Mouse (Mus musculus) midbrain, embryonic 13.5 days (tissue): Measurements from ENCODE around the gene Ampd3. TPM values are rescaled to one million over a fixed set of nuclear protein-coding genes. Genes with fewer than 3 reads are reported as not detected.

Experiments
- ATAC-seq: fragments of 200-750 bp; cut with Nextera tagmentation; 2 replicates; pipeline ENCODE4 v1.8.0; 2017; ENCODE audit warnings: mild to moderate bottlenecking, moderate TSS enrichment, moderate library complexity
- H3K27ac ChIP-seq: fragments of 300-500 bp; sonication (generic); 2 replicates; pipeline ENCODE4 v1.5.1; 2015; ENCODE audit warnings: inconsistent platforms, mild to moderate bottlenecking, moderate library complexity
- H3K27me3 ChIP-seq: fragments of 300-500 bp; sonication (generic); 2 replicates; pipeline ENCODE4 v1.6.1; 2015; ENCODE audit warnings: mild to moderate bottlenecking, inconsistent platforms
- H3K36me3 ChIP-seq: fragments of 300-500 bp; sonication (generic); 2 replicates; pipeline ENCODE4 v1.6.1; 2015; ENCODE audit warnings: mild to moderate bottlenecking, inconsistent platforms
- H3K4me1 ChIP-seq: fragments of 300-500 bp; sonication (generic); replicated peaks from 2 replicates; pipeline ENCODE4 v1.6.1; 2015; ENCODE audit warnings: inconsistent platforms
- H3K4me2 ChIP-seq: fragments of 300-500 bp; sonication (generic); replicated peaks from 2 replicates; pipeline ENCODE4 v1.6.1; 2015; ENCODE audit warnings: moderate library complexity, mild to moderate bottlenecking, inconsistent platforms
- H3K4me3 ChIP-seq: fragments of 300-500 bp; sonication (generic); replicated peaks from 2 replicates; pipeline ENCODE4 v1.5.1; 2015; ENCODE audit warnings: mild to moderate bottlenecking, inconsistent platforms
- H3K9ac ChIP-seq: fragments of 300-500 bp; sonication (generic); replicated peaks from 2 replicates; pipeline ENCODE4 v1.6.1; 2015; ENCODE audit warnings: mild to moderate bottlenecking, inconsistent platforms
- H3K9me3 ChIP-seq: fragments of 300-500 bp; sonication (generic); 2 replicates; pipeline ENCODE4 v1.6.1; 2016; ENCODE audit warnings: mild to moderate bottlenecking, inconsistent platforms
- WGBS: fragments of 180-500 bp; shearing (Covaris S2); methylation state at CpG from one replicate; pipeline ENCODE4 v1.1.7; 2015; 5-methylcytosine and 5-hydroxymethylcytosine counted together
- polyA plus RNA-seq: library from polyadenylated mRNA; unstranded; fragments of >200 nt; fragmentation: Nextera tagmentation; extraction: Ambion mirVana; gene quantifications from 2 replicates; pipeline ENCODE4 v1.2.1, GENCODE M21; 2015

Gene Ampd3
- polyA plus RNA-seq, 1 experiment from 2014 or later, result 2.9 TPM

DNA sequence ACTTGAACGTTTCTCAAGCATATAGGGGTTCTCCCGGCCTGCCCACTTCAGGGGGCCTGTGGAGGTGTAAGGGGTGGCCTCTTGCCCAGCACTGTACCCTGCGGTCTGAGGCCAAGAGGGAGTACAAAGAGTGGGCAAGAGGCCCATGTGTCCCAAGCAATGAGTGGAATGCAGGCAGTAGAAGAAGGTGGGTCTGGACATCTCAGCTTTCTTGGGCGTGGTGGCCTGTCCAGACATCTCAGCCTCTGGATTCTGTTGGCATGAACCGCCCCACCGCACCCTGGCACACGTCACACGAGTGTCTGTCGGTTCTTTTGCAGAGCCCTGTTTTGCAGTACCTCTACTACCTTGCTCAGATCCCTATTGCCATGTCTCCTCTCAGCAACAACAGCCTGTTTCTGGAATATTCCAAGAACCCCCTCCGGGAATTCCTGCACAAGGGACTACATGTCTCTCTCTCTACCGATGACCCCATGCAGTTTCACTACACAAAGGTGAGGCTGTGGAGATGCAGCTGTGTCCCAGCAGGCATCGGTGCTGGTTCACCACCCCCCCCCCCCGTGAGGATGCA, 39.5 kb downstream of the Ampd3 start:
- Histone ChIP-seq H3K27ac (no peak overlapping the region), H3K4me1 (0 out of 2 replicates have a peak, but pooled peaks cover 3% of the 10 kb centered on the region), H3K4me2 (no peak overlapping the region), H3K9ac (no peak overlapping the region), H3K4me3 (no peak overlapping the region), H3K9me3 (no peaks in the 10 kb centered on the region), H3K27me3 (no peaks in the 10 kb centered on the region), H3K36me3 (no peaks in the 10 kb centered on the region; the same call in 1 of the 2 replicates)
- ATAC-seq, result no peak
- 92% methylated on average over 13 of the region's 13 CpGs for WGBS

- Histone ChIP-seq H3K9me3 (no peaks in the 10 kb centered on the region), H3K4me1 (0 out of 2 replicates have a peak, but pooled peaks cover 3% of the 10 kb centered on the region), H3K4me3 (no peak overlapping the region), H3K36me3 (no peaks in the 10 kb centered on the region; the same call in 1 of the 2 replicates), H3K27ac (no peak overlapping the region), H3K27me3 (no peaks in the 10 kb centered on the region), H3K4me2 (no peak overlapping the region), H3K9ac (no peak overlapping the region)
- 66% methylated on average over 3 of the region's 3 CpGs for WGBS
- no peak for ATAC-seq
Observed at GRCm38 (mm10) chr7:110808962-110809361, 41.0 kb downstream of the Ampd3 start.

GRCm38 (mm10) chr7:110809585-110810557, 41.9 kb downstream of the Ampd3 start:
- H3K4me2 ChIP-seq, result no peak overlapping the region
- no peaks in the 10 kb centered on the region for H3K27me3 ChIP-seq
- H3K9me3 ChIP-seq, result no peaks in the 10 kb centered on the region
- no peak overlapping the region for H3K9ac ChIP-seq
- no peaks in the 10 kb centered on the region; the same call in none of the 2 replicates for H3K36me3 ChIP-seq
- H3K4me1 ChIP-seq, result 0 out of 2 replicates have a peak, but pooled peaks cover 3% of the 10 kb centered on the region
- H3K4me3 ChIP-seq, result no peak overlapping the region
- WGBS, result 88% methylated on average over 18 of the region's 18 CpGs
- H3K27ac ChIP-seq, result no peak overlapping the region
- no peak for ATAC-seq

- Histone ChIP-seq H3K27me3 (no peaks in the 10 kb centered on the region), H3K9ac (no peak overlapping the region), H3K27ac (no peak overlapping the region), H3K4me1 (0 out of 2 replicates have a peak, but pooled peaks cover 3% of the 10 kb centered on the region), H3K4me2 (no peak overlapping the region), H3K4me3 (no peak overlapping the region), H3K9me3 (no peaks in the 10 kb centered on the region), H3K36me3 (no peaks in the 10 kb centered on the region; the same call in none of the 2 replicates)
- ATAC-seq, result no peak
- 86% methylated on average over 8 of the region's 8 CpGs for WGBS
Observed at GRCm38 (mm10) chr7:110810995-110811394, 43.0 kb downstream of the Ampd3 start.

GRCm38 (mm10) chr7:110811529-110811928, 43.5 kb downstream of the Ampd3 start:
- no peak overlapping the region for H3K4me2 ChIP-seq
- H3K4me3 ChIP-seq, result no peak overlapping the region
- no peak overlapping the region for H3K9ac ChIP-seq
- no peak overlapping the region for H3K27ac ChIP-seq
- 90% methylated on average over 5 of the region's 5 CpGs for WGBS
- H3K36me3 ChIP-seq, result no peaks in the 10 kb centered on the region; the same call in none of the 2 replicates
- no peaks in the 10 kb centered on the region for H3K27me3 ChIP-seq
- 0 out of 2 replicates have a peak, but pooled peaks cover 3% of the 10 kb centered on the region for H3K4me1 ChIP-seq
- H3K9me3 ChIP-seq, result no peaks in the 10 kb centered on the region
- ATAC-seq, result no peak

DNA sequence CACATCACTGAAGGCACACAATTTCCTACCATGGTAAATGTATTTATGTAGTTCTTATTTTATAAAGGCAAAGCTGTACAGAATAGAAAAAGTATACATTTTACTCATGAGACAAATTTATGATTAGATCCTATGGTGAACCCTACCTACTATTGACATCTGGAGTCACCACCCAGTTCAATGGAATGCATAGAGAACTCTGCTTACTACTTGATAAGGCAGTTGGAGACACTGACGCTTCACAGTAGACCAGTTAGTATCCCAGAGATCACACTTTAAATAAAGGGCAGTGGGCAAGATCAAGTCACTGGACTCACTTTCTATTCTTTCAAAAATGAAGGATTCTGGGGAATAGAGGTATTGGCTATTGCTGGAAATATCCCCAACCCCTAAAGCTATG, 46.0 kb downstream of the Ampd3 start:
- no peak overlapping the region for H3K4me3 ChIP-seq
- no peak overlapping the region for H3K27ac ChIP-seq
- H3K9me3 ChIP-seq, result no peaks in the 10 kb centered on the region
- H3K27me3 ChIP-seq, result no peaks in the 10 kb centered on the region
- H3K9ac ChIP-seq, result no peak overlapping the region
- 89% methylated on average over 1 of the region's 1 CpGs for WGBS
- no peaks in the 10 kb centered on the region; the same call in none of the 2 replicates for H3K36me3 ChIP-seq
- 0 out of 2 replicates have a peak, but pooled peaks cover 3% of the 10 kb centered on the region for H3K4me1 ChIP-seq
- ATAC-seq, result no peak
- H3K4me2 ChIP-seq, result no peak overlapping the region

DNA sequence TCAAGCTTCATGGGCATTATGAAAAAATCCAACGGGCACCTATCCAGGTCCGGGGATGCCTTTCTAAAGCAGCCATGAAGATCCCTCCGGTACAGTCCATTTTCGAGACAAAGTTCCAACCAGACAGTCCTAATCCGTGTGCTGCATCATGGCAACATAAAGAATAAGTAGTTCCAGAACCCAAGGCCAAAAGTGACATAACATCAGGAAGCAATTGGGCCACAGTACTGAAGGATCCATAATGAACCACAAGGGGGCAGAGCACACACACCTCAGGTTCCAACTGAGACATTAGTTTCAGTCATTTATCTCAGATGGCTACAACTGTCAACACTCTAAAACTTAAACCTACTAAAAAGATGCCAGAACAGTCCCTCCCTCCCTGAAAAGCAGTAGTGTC, 48.0 kb downstream of the Ampd3 start:
- Histone ChIP-seq H3K4me2 (no peak overlapping the region), H3K9me3 (no peaks in the 10 kb centered on the region), H3K4me1 (no peaks in the 10 kb centered on the region), H3K4me3 (no peak overlapping the region), H3K36me3 (no peaks in the 10 kb centered on the region; the same call in none of the 2 replicates), H3K9ac (no peak overlapping the region), H3K27me3 (no peaks in the 10 kb centered on the region), H3K27ac (no peak overlapping the region)
- peak; percentile 17; the same call in 1 of the 2 replicates for ATAC-seq
- WGBS, result 78% methylated on average over 5 of the region's 5 CpGs

- H3K4me1 ChIP-seq, result no peaks in the 10 kb centered on the region
- no peak overlapping the region for H3K4me3 ChIP-seq
- H3K27me3 ChIP-seq, result no peaks in the 10 kb centered on the region
- no peaks in the 10 kb centered on the region for H3K9me3 ChIP-seq
- no peak overlapping the region for H3K27ac ChIP-seq
- ATAC-seq, result no peak
- no peak overlapping the region for H3K4me2 ChIP-seq
- H3K9ac ChIP-seq, result no peak overlapping the region
- WGBS, result 92% methylated on average over 6 of the region's 6 CpGs
- peaks cover 4% of the 10 kb centered on the region for H3K36me3 ChIP-seq
Observed at GRCm38 (mm10) chr7:110818206-110818605, 50.2 kb downstream of the Ampd3 start.

GRCm38 (mm10) chr7:110818787-110819350, 50.9 kb downstream of the Ampd3 start:
- Histone ChIP-seq H3K4me3 (no peak overlapping the region), H3K4me2 (no peak overlapping the region), H3K9ac (no peak overlapping the region), H3K36me3 (peaks cover 7% of the 10 kb centered on the region), H3K9me3 (no peaks in the 10 kb centered on the region), H3K4me1 (no peaks in the 10 kb centered on the region), H3K27ac (no peak overlapping the region), H3K27me3 (no peaks in the 10 kb centered on the region)
- 91% methylated on average over 11 of the region's 11 CpGs for WGBS
- ATAC-seq, result no peak

GRCm38 (mm10) chr7:110821068-110821467, 53.1 kb downstream of the Ampd3 start:
- ATAC-seq, result no peak
- Histone ChIP-seq H3K4me2 (no peak overlapping the region), H3K27me3 (no peaks in the 10 kb centered on the region), H3K9ac (no peak overlapping the region), H3K4me3 (no peak overlapping the region), H3K4me1 (no peaks in the 10 kb centered on the region), H3K27ac (no peak overlapping the region), H3K36me3 (peaks cover 20% of the 10 kb centered on the region), H3K9me3 (no peaks in the 10 kb centered on the region)
- 64% methylated on average over 5 of the region's 5 CpGs for WGBS

- H3K9me3 ChIP-seq, result no peaks in the 10 kb centered on the region
- H3K4me3 ChIP-seq, result no peak overlapping the region
- H3K36me3 ChIP-seq, result peaks cover 20% of the 10 kb centered on the region
- H3K4me1 ChIP-seq, result no peaks in the 10 kb centered on the region
- 80% methylated on average over 3 of the region's 3 CpGs for WGBS
- no peak overlapping the region for H3K27ac ChIP-seq
- no peaks in the 10 kb centered on the region for H3K27me3 ChIP-seq
- no peak for ATAC-seq
- H3K4me2 ChIP-seq, result no peak overlapping the region
- H3K9ac ChIP-seq, result no peak overlapping the region
Observed at GRCm38 (mm10) chr7:110821653-110822052, 53.6 kb downstream of the Ampd3 start.

- Histone ChIP-seq H3K9ac (no peak overlapping the region), H3K4me2 (no peak overlapping the region), H3K27me3 (no peaks in the 10 kb centered on the region), H3K27ac (no peak overlapping the region), H3K4me3 (no peak overlapping the region), H3K9me3 (no peaks in the 10 kb centered on the region), H3K36me3 (peaks cover 20% of the 10 kb centered on the region), H3K4me1 (no peaks in the 10 kb centered on the region)
- ATAC-seq, result no peak
- WGBS, result 87% methylated on average over 4 of the region's 4 CpGs
Observed at GRCm38 (mm10) chr7:110822055-110822454, 54.0 kb downstream of the Ampd3 start.
